Mouse (Mus musculus): ENCODE measurements around the gene Ap2s1. TPM values are rescaled to one million over a fixed set of nuclear protein-coding genes. Genes with fewer than 3 reads are reported as not detected.
"Not testable (repeated sequence)": the region's sequence is repeated elsewhere in the genome, so short reads cannot be mapped to it uniquely, and the experiment has no call there.

Ap2s1 gene
- polyA plus RNA-seq, 1 experiment from 2014 or later = 252 TPM

DNA sequence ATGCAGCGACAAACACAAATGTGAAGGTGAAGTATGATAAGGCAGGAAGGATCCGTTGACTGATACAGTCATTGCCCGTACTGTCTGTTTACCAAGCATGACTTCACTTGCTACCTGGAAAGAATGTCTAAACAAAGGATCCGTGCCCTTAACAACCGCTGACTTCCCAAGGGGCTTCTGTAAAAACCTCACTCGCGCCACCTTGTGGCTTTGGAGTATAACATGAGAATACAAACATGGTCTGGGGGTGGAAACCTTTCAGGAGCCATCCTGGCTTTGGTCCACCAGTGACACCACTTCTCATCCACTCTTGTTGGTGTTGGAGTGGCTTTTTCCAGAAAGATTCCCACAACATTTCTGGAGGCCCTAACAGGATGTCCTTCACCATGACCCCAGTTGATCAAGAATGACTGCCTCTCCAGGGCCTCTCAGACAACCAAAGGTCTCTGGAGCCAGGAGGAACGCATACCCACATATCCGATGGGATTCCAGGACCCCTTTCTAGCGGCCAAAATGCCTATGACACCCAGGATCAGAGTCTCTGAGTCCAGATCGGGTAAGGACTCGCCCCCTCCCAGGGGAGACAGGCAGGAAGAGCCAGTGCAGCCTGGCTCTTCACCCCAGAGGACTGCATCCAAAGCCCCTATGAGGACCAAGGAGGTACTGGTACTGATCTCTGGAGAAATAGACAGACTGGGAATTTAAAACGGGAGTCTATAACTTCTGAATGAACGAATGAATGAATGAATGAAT is 9.4 kb upstream of the Ap2s1 start:
- Histone ChIP-seq H3K27me3 (ENCODE audit: low read depth, poor library complexity, severe bottlenecking) (no peaks in the 10 kb centered on the region), H3K36me3 (no peaks in the 10 kb centered on the region), H3K9me3 (replicated peaks) (no peaks in the 10 kb centered on the region), H3K4me3 (peak overlapping the region; percentile 33; the same call in 1 of the 2 replicates), H3K27ac (peak overlapping the region; percentile 85), H3K4me1 (peaks cover 21% of the 10 kb centered on the region)
- peak; percentile 77 for DNase-seq (ENCODE audit: low spot score)
- WGBS = 30% methylated on average over 14 of the region's 14 CpGs

- H3K9me3 ChIP-seq (replicated peaks); H3K36me3 ChIP-seq; H3K27me3 ChIP-seq (ENCODE audit: low read depth, poor library complexity, severe bottlenecking): not testable (repeated sequence)
- Histone ChIP-seq H3K4me3 (peak overlapping the region; percentile 33), H3K4me1 (peaks cover 21% of the 10 kb centered on the region), H3K27ac (peak overlapping the region; percentile 85)
- 5% methylated on average over 7 of the region's 7 CpGs for WGBS
- peak; percentile 65 for DNase-seq (ENCODE audit: low spot score)
Observed at GRCm38 (mm10) chr7:16729563-16729962, 8.6 kb upstream of the Ap2s1 start.

- no peak for DNase-seq (ENCODE audit: low spot score)
- Histone ChIP-seq H3K27me3 (ENCODE audit: low read depth, poor library complexity, severe bottlenecking) (no peaks in the 10 kb centered on the region), H3K9me3 (replicated peaks) (no peaks in the 10 kb centered on the region), H3K4me3 (no peak overlapping the region), H3K4me1 (peaks cover 21% of the 10 kb centered on the region), H3K36me3 (no peaks in the 10 kb centered on the region), H3K27ac (no peak overlapping the region)
- WGBS = 85% methylated on average over 6 of the region's 6 CpGs
Observed at GRCm38 (mm10) chr7:16730791-16731190, 7.4 kb upstream of the Ap2s1 start.

GRCm38 (mm10) chr7:16731893-16732422 is 6.3 kb upstream of the Ap2s1 start:
- WGBS = 53% methylated on average over 7 of the region's 7 CpGs
- no peak for DNase-seq (ENCODE audit: low spot score)
- no peaks in the 10 kb centered on the region for H3K9me3 ChIP-seq (replicated peaks)
- no peaks in the 10 kb centered on the region for H3K27me3 ChIP-seq (ENCODE audit: low read depth, poor library complexity, severe bottlenecking)
- H3K4me1 ChIP-seq = peaks cover 21% of the 10 kb centered on the region
- no peaks in the 10 kb centered on the region for H3K36me3 ChIP-seq
- H3K27ac ChIP-seq = no peak overlapping the region
- no peak overlapping the region for H3K4me3 ChIP-seq

DNA sequence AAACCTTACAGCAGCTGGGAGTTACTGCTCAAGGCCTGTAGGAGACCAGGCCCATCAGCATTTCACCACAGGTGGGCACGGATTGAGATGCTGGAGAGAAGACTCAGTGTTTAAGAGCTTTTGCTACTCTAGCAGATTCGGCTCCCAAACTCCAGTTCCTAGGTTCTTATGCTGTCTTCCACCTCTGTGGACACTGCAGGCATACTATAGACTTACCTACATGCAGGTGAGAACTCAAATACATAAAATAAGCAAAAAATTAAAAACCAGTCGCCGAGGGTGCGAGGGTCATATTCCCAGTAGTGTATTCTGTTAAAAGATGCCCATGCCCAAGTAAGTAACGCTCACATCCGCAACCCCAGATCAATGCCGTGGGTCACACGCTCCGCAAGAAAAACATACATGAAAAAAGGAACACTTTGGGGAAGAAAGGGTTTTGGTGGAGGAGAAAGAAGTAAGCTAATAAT is 571 bp upstream of the Ap2s1 start:
- peak overlapping the region; percentile 53; the same call in 1 of the 2 replicates for H3K27ac ChIP-seq
- WGBS = 45% methylated on average over 10 of the region's 10 CpGs

DNA sequence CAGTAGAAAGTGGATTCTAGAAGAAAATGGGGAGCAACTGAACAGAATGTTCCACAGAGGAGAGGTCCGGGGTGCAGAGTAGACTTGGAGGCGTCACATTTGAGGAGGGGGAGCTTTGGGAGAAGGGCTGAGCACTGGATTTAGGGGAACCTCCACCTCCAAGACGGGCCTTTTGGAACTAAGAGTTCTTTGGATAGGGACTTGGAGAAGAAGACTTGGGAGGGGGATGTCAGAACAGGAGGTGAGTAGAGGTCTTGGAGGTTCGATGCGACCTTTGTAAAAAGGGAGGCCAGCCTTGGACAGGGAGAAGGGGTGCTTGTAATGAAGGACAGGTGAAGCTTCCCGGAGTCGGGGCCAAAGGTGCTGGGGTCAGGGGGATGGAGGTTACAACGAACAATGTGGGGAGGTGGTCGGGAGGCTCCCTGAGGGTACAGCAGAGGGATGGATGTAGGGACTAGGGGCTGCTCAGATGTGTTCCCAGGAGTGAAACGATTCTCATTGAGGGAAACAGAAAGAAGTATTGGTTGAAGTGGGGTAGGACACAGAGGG is 920 bp downstream of the Ap2s1 start:
- WGBS = 59% methylated on average over 10 of the region's 10 CpGs
- H3K4me3 ChIP-seq = peak overlapping the region; percentile 76
- H3K27ac ChIP-seq = peak overlapping the region; percentile 64
- DNase-seq (ENCODE audit: low spot score) = no peak
- no peaks in the 10 kb centered on the region for H3K9me3 ChIP-seq (replicated peaks)
- H3K36me3 ChIP-seq = peaks cover 18% of the 10 kb centered on the region
- peaks cover 14% of the 10 kb centered on the region for H3K4me1 ChIP-seq
- no peaks in the 10 kb centered on the region for H3K27me3 ChIP-seq (ENCODE audit: low read depth, poor library complexity, severe bottlenecking)

More for the DNA sequence above, 571 bp upstream of the Ap2s1 start:
- Histone ChIP-seq H3K4me1 (peaks cover 14% of the 10 kb centered on the region), H3K4me3 (peak overlapping the region; percentile 76), H3K36me3 (peaks cover 4% of the 10 kb centered on the region; the same call in 1 of the 2 replicates), H3K9me3 (replicated peaks) (no peaks in the 10 kb centered on the region), H3K27me3 (ENCODE audit: low read depth, poor library complexity, severe bottlenecking) (no peaks in the 10 kb centered on the region)
- DNase-seq (ENCODE audit: low spot score) = no peak

DNA sequence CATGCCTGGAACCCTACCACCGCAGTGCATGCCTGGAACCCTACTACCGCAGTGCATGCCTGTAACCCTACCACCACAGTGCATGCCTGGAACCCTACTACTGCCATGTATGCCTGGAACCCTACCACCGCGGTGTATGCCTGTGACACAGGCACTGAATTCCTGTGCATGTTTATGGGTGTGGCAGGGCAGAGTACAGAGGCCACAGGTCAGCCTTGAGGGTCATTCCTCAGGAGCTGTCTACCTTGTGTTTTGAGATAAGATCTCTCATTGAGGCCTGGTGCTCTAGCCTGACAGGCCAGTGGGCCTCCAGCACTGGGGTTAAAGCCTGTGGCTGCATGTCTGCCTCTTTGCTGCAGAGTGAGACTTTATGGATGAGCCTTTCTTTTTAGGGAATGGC is 7.2 kb downstream of the Ap2s1 start:
- no peak overlapping the region for H3K27ac ChIP-seq
- H3K4me3 ChIP-seq = no peak overlapping the region
- peaks cover 72% of the 10 kb centered on the region for H3K36me3 ChIP-seq
- no peaks in the 10 kb centered on the region for H3K4me1 ChIP-seq
- WGBS = 84% methylated on average over 4 of the region's 4 CpGs
- H3K27me3 ChIP-seq (ENCODE audit: low read depth, poor library complexity, severe bottlenecking) = no peaks in the 10 kb centered on the region
- no peak for DNase-seq (ENCODE audit: low spot score)
- H3K9me3 ChIP-seq (replicated peaks) = no peaks in the 10 kb centered on the region

GRCm38 (mm10) chr7:16746093-16746492 is 7.9 kb downstream of the Ap2s1 start:
- H3K4me3 ChIP-seq = no peak overlapping the region
- H3K4me1 ChIP-seq = no peaks in the 10 kb centered on the region
- H3K27ac ChIP-seq = no peak overlapping the region
- H3K27me3 ChIP-seq (ENCODE audit: low read depth, poor library complexity, severe bottlenecking) = no peaks in the 10 kb centered on the region
- peaks cover 72% of the 10 kb centered on the region for H3K36me3 ChIP-seq
- no peaks in the 10 kb centered on the region for H3K9me3 ChIP-seq (replicated peaks)
- 59% methylated on average over 3 of the region's 3 CpGs for WGBS
- DNase-seq (ENCODE audit: low spot score) = peak; percentile 64

DNA sequence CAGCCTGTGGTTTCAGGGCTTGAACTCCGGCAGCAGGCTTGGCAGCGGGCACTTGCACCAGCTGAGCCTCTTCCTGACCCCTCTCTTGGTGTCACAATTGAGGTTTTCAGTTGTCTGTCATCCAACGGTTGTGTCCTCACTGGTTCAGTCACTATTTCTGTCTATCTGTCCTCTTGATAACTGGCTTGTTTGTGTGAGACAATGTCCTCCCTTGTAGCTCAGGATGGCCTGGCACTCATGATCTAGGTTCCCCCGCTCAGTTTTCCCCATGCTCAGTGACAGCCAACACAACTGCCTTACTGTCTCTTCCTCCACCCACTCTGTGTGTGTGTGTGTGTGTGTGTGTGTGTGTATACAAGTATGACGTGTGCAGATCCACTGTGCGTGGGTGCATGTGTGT is 9.4 kb downstream of the Ap2s1 start:
- peaks cover 69% of the 10 kb centered on the region for H3K36me3 ChIP-seq
- WGBS = 94% methylated on average over 6 of the region's 6 CpGs
- H3K27me3 ChIP-seq (ENCODE audit: low read depth, poor library complexity, severe bottlenecking) = no peaks in the 10 kb centered on the region
- H3K4me1 ChIP-seq = no peaks in the 10 kb centered on the region
- no peak overlapping the region for H3K4me3 ChIP-seq
- H3K27ac ChIP-seq = no peak overlapping the region
- DNase-seq (ENCODE audit: low spot score) = no peak
- no peaks in the 10 kb centered on the region for H3K9me3 ChIP-seq (replicated peaks)

- H3K9me3 ChIP-seq (replicated peaks) = no peaks in the 10 kb centered on the region
- H3K4me3 ChIP-seq = no peak overlapping the region
- WGBS = 93% methylated on average over 12 of the region's 12 CpGs
- H3K4me1 ChIP-seq = no peaks in the 10 kb centered on the region
- H3K27ac ChIP-seq = no peak overlapping the region
- no peak for DNase-seq (ENCODE audit: low spot score)
- H3K27me3 ChIP-seq (ENCODE audit: low read depth, poor library complexity, severe bottlenecking) = no peaks in the 10 kb centered on the region
- peaks cover 31% of the 10 kb centered on the region for H3K36me3 ChIP-seq
Observed at GRCm38 (mm10) chr7:16752016-16752415, 13.8 kb downstream of the Ap2s1 start.

GRCm38 (mm10) chr7:16755362-16756017 is 17.3 kb downstream of the Ap2s1 start:
- no peak for DNase-seq (ENCODE audit: low spot score)
- peaks cover 8% of the 10 kb centered on the region for H3K4me1 ChIP-seq
- no peaks in the 10 kb centered on the region for H3K9me3 ChIP-seq (replicated peaks)
- H3K27ac ChIP-seq = no peak overlapping the region; the same call in 1 of the 2 replicates
- 62% methylated on average over 17 of the region's 17 CpGs for WGBS
- H3K4me3 ChIP-seq = no peak overlapping the region
- no peaks in the 10 kb centered on the region for H3K36me3 ChIP-seq
- H3K27me3 ChIP-seq (ENCODE audit: low read depth, poor library complexity, severe bottlenecking) = no peaks in the 10 kb centered on the region

DNA sequence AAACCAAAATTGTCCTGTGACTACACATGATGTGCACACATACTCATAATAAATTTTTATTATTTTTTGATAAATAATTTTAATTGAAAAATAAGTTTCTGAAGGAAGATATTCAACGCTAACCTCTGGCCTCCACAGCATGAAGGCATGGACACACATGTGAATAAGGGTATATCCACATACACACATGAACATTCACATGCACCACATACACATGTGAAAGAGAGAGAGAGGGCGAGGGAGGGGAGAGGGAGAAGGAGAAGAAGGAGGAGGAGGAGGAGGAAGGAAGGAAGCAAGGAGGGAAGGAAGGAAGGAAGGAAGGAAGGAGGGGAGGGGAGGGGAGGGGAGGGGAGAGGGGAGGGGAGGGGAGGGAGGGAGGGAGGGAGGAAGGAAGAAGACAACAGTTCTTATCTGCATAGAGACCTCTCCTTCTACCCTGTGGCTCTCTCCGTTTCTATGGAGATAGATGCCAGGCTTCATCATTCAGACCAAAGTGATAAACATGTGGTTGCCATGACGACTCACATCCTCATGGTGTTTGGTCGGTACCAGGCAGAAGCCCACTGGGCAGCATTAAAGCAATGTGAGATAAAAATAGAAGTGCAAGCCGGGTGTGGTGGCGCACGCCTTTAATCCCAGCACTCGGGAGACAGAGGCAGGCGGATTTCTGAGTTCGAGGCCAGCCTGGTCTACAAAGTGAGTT is 20.8 kb downstream of the Ap2s1 start:
- no peak for DNase-seq (ENCODE audit: low spot score)
- Histone ChIP-seq H3K27me3 (ENCODE audit: low read depth, poor library complexity, severe bottlenecking) (no peaks in the 10 kb centered on the region), H3K4me1 (peaks cover 22% of the 10 kb centered on the region), H3K9me3 (replicated peaks) (no peaks in the 10 kb centered on the region), H3K4me3 (no peak overlapping the region), H3K36me3 (no peaks in the 10 kb centered on the region), H3K27ac (no peak overlapping the region)
- WGBS = 73% methylated on average over 10 of the region's 11 CpGs

Measured in limb, embryonic 10.5 days (tissue).